Mouse (Mus musculus) adrenal gland, adult (tissue): ENCODE results near the gene Dcaf17.

Experiments used
- DNase-seq, 2 experiments: peaks; one replicate each; pipeline ENCODE4 v3.0.0; 2022 to 2023; ENCODE audit warnings: low spot score in 1 of 2; ENCODE audit not compliant: inconsistent age in 2 of 2

Dcaf17 gene

DNA sequence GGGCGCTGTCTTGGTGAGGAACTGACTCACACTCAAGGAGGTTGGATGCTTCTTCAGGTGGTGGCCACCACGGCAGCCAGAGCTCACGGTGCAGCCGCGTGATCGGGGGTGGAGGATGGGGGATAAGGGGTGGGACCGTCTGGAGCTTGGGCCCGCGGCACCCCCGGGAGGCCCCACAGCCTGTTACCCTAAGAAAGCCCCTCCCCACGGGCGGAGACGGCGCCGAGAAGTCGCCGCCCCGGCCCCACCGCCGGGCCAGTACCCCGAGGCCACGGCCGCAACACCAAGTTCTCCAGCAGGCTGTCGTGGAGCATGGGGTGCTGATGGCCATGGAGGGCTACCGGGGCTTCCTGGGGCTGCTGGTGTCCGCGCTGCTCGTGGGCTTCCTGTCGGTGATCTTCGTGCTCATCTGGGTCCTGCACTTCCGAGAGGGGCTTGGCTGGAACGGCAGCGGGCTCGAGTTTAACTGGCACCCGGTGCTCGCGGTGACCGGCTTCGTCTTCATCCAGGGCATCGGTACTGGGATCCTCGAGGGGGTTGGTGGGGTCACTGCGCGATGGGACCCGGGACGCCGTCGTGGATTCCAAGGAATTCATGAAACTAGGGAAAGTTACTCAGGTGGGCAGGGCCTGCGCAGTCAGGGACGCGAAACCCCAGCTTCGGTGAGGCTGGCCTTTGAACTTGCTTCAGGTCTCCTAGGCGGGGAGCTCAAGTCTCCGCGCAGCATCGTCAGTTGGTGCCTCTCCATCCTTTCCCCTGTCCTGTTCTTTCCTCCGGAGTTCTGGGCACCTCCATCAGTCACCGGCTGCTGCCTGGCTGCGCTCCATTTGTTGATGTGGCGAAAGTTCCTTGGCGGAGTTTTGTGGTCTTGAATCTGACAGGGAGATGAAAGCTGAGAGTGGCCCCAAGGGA is 62.9 kb downstream of the Dcaf17 start, which contains the start of gene Cybrd1:
Gene Cybrd1, plus strand, starts transcription at position 127 of the 912 bp plus-strand sequence.
- DNase-seq: peak; percentile 28 to 63

DNA sequence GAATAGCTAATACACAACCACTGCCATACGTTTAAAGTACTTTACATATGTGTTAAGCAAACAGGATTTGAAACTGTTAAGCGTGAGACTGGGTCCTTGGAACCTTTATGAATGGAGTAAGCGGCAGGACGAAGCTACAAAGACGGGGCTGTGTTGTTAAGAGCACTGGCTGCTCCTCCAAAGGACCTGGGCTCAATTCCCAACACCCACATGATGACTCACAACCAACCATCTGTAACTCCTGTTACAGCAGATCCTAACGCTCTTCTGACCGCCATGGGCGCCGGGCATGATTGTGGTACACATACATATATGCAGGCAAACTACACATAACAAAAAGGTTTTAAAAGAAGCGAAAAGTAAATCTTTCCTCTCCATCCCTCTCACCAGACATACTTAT is 65.7 kb downstream of the Dcaf17 start:
- no peak for DNase-seq

DNA sequence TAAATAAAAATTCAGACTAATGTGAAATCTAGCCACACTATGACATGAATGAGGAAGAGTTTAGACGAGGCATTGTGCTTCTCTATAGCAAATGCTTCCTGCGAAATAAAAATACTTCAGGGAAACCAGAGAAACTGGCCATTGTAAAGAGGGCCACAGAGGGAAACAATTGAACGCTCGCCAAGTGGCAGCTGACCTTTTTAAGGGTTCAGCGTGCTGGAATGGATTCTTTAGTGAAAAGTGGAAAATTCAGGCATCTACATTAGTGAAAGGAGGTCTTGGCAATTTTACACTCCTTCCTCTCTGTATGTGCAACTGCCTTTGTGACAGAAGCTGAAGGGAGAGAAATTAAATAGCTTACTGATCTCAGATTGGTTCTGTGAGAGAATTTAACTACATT is 66.3 kb downstream of the Dcaf17 start:
- no peak for DNase-seq

DNA sequence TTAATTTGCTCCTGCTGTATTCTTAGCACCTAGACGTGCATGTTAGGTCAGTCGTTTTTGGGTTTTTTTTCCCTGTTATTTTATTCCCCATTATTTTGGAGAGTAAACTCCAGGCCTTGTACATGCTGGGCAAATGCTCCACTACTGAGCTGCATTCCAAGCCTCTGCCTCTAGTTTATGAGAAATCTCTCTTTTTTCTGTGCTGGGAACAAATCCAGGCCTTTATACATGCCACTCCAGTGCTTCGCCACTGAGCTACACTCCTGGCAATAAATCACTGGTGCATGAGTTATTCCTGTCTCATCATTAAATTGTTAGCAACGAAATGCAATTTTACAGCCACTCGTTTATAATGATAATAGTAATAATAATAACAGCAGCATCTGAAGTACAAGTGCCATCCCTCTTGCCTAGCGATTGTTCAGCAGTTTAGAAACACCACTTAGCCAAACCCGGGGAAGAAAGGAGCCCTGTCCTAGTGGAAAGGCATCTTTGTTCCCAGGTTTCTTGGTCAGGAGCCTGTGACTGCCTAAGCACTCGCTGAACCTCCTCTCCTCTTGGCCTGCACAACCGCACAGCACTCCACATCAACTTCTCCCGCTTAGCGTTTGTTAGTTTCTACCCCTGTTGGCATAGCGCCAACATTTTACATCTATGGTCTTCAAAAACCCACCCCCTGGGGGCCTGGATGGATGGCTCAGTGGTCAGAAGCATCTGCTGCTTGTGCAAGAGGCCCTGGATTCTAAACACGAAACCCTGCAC is 67.3 kb downstream of the Dcaf17 start:
- no peak for DNase-seq

DNA sequence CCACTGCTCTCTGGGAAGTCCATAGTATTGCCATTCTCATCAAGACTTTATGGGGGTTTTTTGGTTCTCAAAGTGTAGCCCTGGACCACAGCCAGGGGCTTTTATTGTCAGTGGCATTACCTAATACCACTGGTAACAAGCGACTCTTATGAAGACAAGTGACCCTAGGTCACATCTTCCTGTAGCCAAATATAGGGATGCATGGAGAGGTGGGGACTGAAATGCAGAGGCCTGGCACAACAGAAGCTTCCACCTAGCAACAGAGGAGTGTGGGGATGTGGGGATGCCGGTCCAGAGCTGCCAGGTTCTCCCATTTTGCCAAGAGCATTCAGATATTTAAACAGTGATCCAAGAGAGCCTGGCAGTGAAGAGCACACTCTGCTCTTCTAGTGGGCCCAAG is 68.5 kb downstream of the Dcaf17 start:
- no peak for DNase-seq

DNA sequence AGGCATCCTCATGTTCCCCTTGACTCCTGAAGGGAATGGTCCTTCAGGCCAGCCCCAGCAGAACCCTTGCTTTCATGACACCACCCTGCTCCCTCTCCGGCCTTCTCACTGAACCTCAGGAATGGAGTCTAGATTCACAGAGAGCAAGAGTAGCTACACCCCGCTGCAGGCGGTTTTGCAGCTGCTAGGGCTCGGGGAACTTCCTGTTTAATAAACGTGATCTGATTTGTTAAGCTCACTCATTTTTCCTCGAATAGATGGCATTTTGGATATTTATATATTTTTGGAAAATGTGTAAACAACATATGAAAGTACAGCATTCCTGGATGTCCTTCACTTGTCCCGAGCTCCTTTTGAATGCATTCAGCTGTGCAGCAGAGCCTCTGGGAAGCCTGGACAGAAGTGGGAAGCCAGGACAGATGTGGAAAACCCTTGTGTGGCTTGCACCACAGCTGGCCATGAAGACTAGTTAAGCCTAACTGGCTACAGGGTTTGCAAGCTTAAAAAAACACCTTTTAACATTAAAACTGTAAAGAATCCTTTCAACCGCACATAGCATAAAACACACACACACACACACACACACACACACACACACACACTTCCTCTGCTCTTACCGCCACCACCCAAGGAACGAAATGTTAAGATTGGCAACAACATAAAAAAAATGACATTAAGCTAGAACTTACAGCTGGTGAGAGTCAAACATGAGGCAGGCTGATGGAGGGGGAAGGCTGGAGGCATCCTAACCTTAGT is 72.8 kb downstream of the Dcaf17 start:
- DNase-seq: no peak

DNA sequence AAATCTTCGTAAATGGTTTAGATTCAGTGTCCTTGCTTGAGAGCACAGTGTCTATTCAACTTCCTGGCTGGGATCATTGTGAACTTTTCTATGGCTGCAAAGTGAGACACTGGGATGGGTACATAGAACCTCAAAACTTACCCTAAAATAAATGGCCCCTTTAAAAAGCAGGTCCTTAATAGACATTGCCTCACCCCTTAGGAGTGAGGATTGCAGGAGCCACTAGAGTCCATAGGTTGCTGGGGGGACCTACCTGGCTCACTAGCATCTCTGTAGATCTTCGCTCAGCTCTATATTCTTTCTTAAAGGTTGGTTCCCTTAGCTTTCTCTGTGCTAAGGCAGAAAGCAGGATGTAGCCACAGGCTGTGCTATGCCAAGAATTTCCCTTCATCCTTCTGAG is 75.2 kb downstream of the Dcaf17 start:
- no peak for DNase-seq

DNA sequence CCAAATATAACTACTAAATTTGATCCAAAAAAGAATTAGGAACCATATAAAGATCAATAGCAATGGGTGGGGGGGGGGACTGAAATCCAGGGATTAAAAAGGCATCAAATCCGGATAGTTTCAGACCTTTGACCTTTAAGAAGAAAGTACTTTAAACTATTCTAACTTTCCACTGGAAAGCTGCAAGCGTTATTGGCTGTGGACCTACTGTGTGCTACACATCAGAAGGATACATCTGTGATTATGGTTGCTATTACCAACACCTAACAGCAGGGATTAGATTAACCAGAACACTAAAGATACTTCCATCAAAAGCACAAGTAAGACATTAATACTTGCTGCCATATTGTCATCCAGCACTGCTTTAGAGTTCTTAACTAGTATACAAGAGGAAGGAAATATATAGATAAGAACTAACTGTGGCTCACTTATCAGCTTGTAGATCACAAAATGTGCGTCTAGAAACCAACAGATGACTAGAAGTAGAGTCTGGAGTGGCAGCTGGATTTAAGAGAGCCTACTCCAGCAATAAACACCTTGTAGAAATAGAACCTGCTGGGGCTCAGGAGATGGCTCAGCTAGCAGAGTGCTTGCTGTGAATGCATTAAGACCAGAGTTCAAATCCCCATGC is 76.9 kb downstream of the Dcaf17 start:
- no peak for DNase-seq

DNA sequence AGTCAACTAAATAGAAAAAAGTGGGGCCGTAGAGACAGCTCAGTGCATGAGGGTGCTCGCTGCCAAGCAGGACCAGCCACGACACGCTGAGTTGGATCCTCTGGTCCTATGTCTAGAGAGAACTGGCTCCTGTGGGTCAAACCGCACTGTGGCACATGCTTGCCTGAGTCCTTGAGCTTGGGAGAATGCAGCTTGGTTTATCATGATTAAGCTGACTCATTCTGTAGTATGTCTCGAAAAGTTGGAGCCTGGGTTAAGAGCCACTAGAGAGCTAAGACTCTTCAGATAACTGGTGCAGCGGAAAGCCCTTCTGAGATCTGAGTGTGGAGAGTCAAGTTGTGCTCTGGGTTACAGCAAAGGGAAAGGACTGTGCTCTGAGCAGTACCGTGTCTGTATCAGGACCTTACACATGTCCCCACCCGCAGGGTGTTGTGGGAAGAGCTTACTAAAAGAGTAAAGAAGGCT is 78.9 kb downstream of the Dcaf17 start:
- DNase-seq: peak; percentile 41 to 54

DNA sequence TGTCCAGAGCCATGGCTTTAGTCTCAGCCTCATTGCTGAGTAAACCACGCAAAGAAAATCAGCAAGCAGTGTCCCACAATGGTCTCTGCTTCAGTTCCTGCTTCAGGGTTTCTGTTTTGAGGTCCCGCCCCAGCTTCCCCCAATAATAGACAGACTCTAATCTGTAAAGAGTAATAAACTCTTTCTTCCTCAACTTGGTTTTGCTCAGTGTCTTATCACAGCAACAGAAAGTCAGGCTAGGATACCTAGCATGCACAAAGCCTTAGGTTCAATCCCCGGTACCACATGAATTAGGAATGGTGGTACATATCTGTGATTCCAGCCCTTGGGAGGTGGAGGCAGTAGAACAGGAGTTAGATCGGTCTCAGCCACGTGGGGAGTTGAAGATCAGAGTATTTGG is 79.7 kb downstream of the Dcaf17 start:
- DNase-seq: no peak

DNA sequence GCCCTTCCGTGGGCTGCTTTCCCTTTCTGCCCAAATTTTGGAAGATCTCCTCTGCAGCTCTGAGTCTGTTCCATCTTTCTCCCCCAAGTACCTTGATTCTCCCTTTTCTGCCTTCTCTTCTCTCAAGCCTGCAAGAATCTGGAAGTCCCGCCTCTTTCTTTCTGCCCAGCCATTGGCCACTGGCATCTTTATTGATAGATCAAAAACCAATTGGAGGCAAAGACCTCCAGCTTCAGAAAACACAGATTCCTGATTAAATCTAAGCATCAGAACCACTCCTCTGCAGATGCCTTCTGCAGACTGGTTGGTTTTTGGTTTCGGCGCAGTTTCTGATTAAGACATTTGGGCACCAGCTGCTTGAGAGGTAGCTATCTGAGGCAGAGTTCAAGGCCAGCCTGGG is 85.5 kb downstream of the Dcaf17 start:
- DNase-seq: no peak

DNA sequence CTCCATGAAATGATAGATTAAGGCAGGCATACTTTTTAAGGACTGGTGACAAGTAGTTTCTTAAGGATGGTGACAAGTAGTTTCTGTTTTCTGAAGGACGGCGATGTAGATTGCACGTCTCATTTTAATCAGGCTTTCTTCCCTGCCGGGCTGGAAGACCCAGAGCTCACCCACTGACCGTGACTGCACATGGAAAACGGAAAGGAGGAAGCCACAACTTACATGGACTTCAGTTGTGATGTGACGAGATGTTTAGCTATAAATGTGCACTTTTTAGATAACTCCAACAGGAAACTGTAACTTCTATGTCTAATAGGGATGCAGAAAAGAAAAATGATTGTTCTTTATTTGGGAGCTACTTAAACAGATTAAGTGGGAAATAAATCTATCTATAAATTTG is 87.3 kb downstream of the Dcaf17 start:
- DNase-seq: no peak

DNA sequence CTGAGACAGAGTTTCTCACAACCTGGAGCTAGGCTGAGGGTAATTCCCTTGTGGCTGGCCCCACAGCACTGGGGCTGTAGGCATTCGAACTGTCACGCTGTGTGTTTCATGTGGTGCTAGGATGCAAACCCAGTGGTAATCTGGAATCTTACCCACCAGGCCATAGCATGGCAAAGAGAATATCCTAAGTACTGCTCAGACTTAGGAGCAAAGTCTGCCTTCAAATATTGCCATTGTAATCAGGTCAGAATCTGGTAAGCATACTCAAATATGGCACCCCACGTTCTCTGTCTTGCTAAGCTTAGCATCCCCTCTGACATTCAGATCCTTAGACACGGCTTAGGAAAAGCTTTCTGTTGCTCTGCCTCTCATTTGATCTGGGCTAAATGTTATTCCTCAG is 90.7 kb downstream of the Dcaf17 start:
- DNase-seq: no peak

DNA sequence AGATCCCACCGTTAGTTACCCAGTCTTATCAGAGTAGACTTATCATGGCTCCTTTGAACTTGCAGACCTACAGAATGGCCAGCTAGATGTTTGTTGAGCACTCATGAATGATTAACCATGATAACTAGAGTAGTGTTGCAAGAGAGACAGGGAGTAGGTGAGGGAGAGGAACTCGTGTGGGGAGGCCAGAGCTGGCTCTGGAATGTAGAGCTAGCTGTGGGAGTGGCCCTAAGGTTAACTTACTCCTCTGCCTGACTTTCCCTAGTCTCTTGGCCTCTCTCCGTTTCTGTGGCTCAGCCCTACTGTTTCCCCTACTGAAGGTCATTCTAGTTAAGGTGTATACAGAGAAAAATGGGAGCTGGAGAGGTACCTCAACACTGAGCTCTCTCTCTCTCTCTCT is 91.1 kb downstream of the Dcaf17 start:
- DNase-seq: no peak

DNA sequence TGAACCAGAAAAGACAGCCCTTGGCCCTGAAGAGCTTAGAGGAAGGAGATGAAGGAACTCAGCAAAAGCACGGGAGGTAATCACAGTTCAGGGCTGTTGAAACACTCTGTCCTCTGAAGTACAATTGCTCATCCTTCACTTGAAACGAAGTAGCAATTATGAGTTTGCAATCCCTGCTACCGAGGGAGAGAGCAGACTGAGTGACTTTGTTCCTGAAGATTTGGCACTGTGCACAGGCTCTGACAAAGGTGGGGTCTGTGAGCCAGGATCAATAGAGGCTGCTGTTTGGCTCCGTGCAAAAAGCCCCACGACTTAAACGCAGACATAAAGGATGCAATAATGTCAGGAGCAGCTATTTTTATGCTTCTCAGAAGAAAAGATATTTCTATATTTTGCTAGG is 92.7 kb downstream of the Dcaf17 start:
- no peak for DNase-seq
